Mouse (Mus musculus): ENCODE results near the gene Proser3. TPM values are rescaled to one million over a fixed set of nuclear protein-coding genes. Genes with fewer than 3 reads are reported as not detected.

The Proser3 gene
- polyA plus RNA-seq (2015; fragmentation: Nextera tagmentation; extraction: Ambion mirVana) = 2.0 and 2.7 TPM in 2 replicates

GRCm38 (mm10) chr7:30552102-30553020 lies at the start of gene Proser3, which contains the start of gene Hspb6:
Gene Proser3 (minus strand): TSS chr7:30552299.
Gene Hspb6 (plus strand): TSS chr7:30552178.
- Histone ChIP-seq H3K27me3 (no peaks in the 10 kb centered on the region), H3K4me3 (replicated peaks) (peak within 1 kb of the TSS; percentile 72), H3K36me3 (replicated peaks) (peaks cover 41% of the 10 kb centered on the region), H3K4me1 (replicated peaks) (peaks cover 32% of the 10 kb centered on the region), H3K9me3 (replicated peaks) (no peaks in the 10 kb centered on the region), H3K9ac (peak within 1 kb of the TSS; percentile 91), H3K27ac (replicated peaks) (peak within 1 kb of the TSS; percentile 95), H3K4me2 (peak within 1 kb of the TSS; percentile 97)
- peak; percentile 91 for ATAC-seq (ENCODE audit: insufficient read depth)
- WGBS (ENCODE audit: insufficient replicate concordance) = under 1% methylated on average over 44 of the region's 44 CpGs

GRCm38 (mm10) chr7:30600651-30601050 lies 48.6 kb upstream of the Proser3 start:
- H3K4me1 ChIP-seq (replicated peaks) = peaks cover 11% of the 10 kb centered on the region
- H3K9me3 ChIP-seq (replicated peaks) = no peaks in the 10 kb centered on the region
- H3K4me2 ChIP-seq = peak overlapping the region; percentile 49; the same call in 1 of the 2 replicates
- H3K4me3 ChIP-seq (replicated peaks) = no peak overlapping the region
- no peak for ATAC-seq (ENCODE audit: insufficient read depth)
- H3K27me3 ChIP-seq = peaks cover 6% of the 10 kb centered on the region; the same call in 1 of the 2 replicates
- 72% methylated on average over 7 of the region's 7 CpGs for WGBS (ENCODE audit: insufficient replicate concordance)
- H3K36me3 ChIP-seq (replicated peaks) = no peaks in the 10 kb centered on the region
- no peak overlapping the region for H3K9ac ChIP-seq
- H3K27ac ChIP-seq (replicated peaks) = no peak overlapping the region

- H3K36me3 ChIP-seq (replicated peaks) = no peaks in the 10 kb centered on the region
- no peak overlapping the region for H3K27ac ChIP-seq (replicated peaks)
- WGBS (ENCODE audit: insufficient replicate concordance) = 2% methylated on average over 16 of the region's 16 CpGs
- ATAC-seq (ENCODE audit: insufficient read depth) = peak; percentile 93
- no peak overlapping the region for H3K4me3 ChIP-seq (replicated peaks)
- peaks cover 12% of the 10 kb centered on the region for H3K4me1 ChIP-seq (replicated peaks)
- H3K27me3 ChIP-seq = peaks cover 13% of the 10 kb centered on the region; the same call in 1 of the 2 replicates
- H3K9ac ChIP-seq = no peak overlapping the region
- no peaks in the 10 kb centered on the region for H3K9me3 ChIP-seq (replicated peaks)
- peak overlapping the region; percentile 49 for H3K4me2 ChIP-seq
Measured at GRCm38 (mm10) chr7:30599933-30600353, 47.8 kb upstream of the Proser3 start.

- no peak for ATAC-seq (ENCODE audit: insufficient read depth)
- no peak within 1 kb of the TSS for H3K27ac ChIP-seq (replicated peaks)
- H3K4me2 ChIP-seq = peak within 1 kb of the TSS; percentile 49
- H3K27me3 ChIP-seq = peaks cover 20% of the 10 kb centered on the region; the same call in 1 of the 2 replicates
- peaks cover 23% of the 10 kb centered on the region for H3K4me1 ChIP-seq (replicated peaks)
- no peaks in the 10 kb centered on the region for H3K36me3 ChIP-seq (replicated peaks)
- no peak within 1 kb of the TSS for H3K9ac ChIP-seq
- H3K4me3 ChIP-seq (replicated peaks) = no peak within 1 kb of the TSS
- H3K9me3 ChIP-seq (replicated peaks) = no peaks in the 10 kb centered on the region
- WGBS (ENCODE audit: insufficient replicate concordance) = 87% methylated on average over 12 of the region's 12 CpGs
Measured at GRCm38 (mm10) chr7:30598786-30599185, 46.7 kb upstream of the Proser3 start, which contains the start of gene Zbtb32. Gene Zbtb32 (minus strand): TSS chr7:30598909.

- no peaks in the 10 kb centered on the region for H3K36me3 ChIP-seq (replicated peaks)
- peaks cover 33% of the 10 kb centered on the region for H3K4me1 ChIP-seq (replicated peaks)
- no peak overlapping the region for H3K27ac ChIP-seq (replicated peaks)
- ATAC-seq (ENCODE audit: insufficient read depth) = no peak
- H3K9me3 ChIP-seq (replicated peaks) = no peaks in the 10 kb centered on the region
- H3K9ac ChIP-seq = no peak overlapping the region
- peaks cover 23% of the 10 kb centered on the region for H3K27me3 ChIP-seq
- H3K4me3 ChIP-seq (replicated peaks) = no peak overlapping the region
- H3K4me2 ChIP-seq = no peak overlapping the region
- 56% methylated on average over 5 of the region's 5 CpGs for WGBS (ENCODE audit: insufficient replicate concordance)
Measured at GRCm38 (mm10) chr7:30596811-30597210, 44.7 kb upstream of the Proser3 start.

- no peak for ATAC-seq (ENCODE audit: insufficient read depth)
- WGBS (ENCODE audit: insufficient replicate concordance) = 69% methylated on average over 5 of the region's 5 CpGs
- no peak overlapping the region for H3K4me2 ChIP-seq
- H3K4me1 ChIP-seq (replicated peaks) = peaks cover 35% of the 10 kb centered on the region
- no peak overlapping the region for H3K27ac ChIP-seq (replicated peaks)
- no peaks in the 10 kb centered on the region for H3K9me3 ChIP-seq (replicated peaks)
- no peak overlapping the region for H3K4me3 ChIP-seq (replicated peaks)
- H3K36me3 ChIP-seq (replicated peaks) = no peaks in the 10 kb centered on the region
- peaks cover 23% of the 10 kb centered on the region for H3K27me3 ChIP-seq
- no peak overlapping the region for H3K9ac ChIP-seq
Measured at GRCm38 (mm10) chr7:30596093-30596492, 44.0 kb upstream of the Proser3 start.

- no peak overlapping the region for H3K4me2 ChIP-seq
- ATAC-seq (ENCODE audit: insufficient read depth) = no peak
- no peaks in the 10 kb centered on the region for H3K9me3 ChIP-seq (replicated peaks)
- 33% methylated on average over 4 of the region's 4 CpGs for WGBS (ENCODE audit: insufficient replicate concordance)
- no peaks in the 10 kb centered on the region for H3K36me3 ChIP-seq (replicated peaks)
- H3K9ac ChIP-seq = no peak overlapping the region
- H3K4me1 ChIP-seq (replicated peaks) = peaks cover 41% of the 10 kb centered on the region
- no peak overlapping the region for H3K27ac ChIP-seq (replicated peaks)
- H3K4me3 ChIP-seq (replicated peaks) = no peak overlapping the region
- H3K27me3 ChIP-seq = peaks cover 23% of the 10 kb centered on the region
Measured at GRCm38 (mm10) chr7:30594510-30595024, 42.5 kb upstream of the Proser3 start.

- H3K4me3 ChIP-seq (replicated peaks) = no peak overlapping the region
- H3K27ac ChIP-seq (replicated peaks) = no peak overlapping the region
- peaks cover 23% of the 10 kb centered on the region for H3K27me3 ChIP-seq
- no peak for ATAC-seq (ENCODE audit: insufficient read depth)
- H3K9me3 ChIP-seq (replicated peaks) = no peaks in the 10 kb centered on the region
- H3K36me3 ChIP-seq (replicated peaks) = no peaks in the 10 kb centered on the region
- H3K4me2 ChIP-seq = no peak overlapping the region
- WGBS (ENCODE audit: insufficient replicate concordance) = 47% methylated on average over 10 of the region's 10 CpGs
- H3K9ac ChIP-seq = no peak overlapping the region
- peaks cover 45% of the 10 kb centered on the region for H3K4me1 ChIP-seq (replicated peaks)
Measured at GRCm38 (mm10) chr7:30593579-30594509, 41.7 kb upstream of the Proser3 start.

- Histone ChIP-seq H3K9ac (no peak overlapping the region), H3K9me3 (replicated peaks) (no peaks in the 10 kb centered on the region), H3K36me3 (replicated peaks) (no peaks in the 10 kb centered on the region), H3K27ac (replicated peaks) (no peak overlapping the region), H3K4me3 (replicated peaks) (no peak overlapping the region), H3K4me1 (replicated peaks) (peaks cover 45% of the 10 kb centered on the region), H3K4me2 (no peak overlapping the region), H3K27me3 (peaks cover 23% of the 10 kb centered on the region)
- ATAC-seq (ENCODE audit: insufficient read depth) = no peak
- 43% methylated on average over 5 of the region's 5 CpGs for WGBS (ENCODE audit: insufficient replicate concordance)
Measured at GRCm38 (mm10) chr7:30592772-30593423, 40.8 kb upstream of the Proser3 start.

GRCm38 (mm10) chr7:30591605-30591951 lies 39.5 kb upstream of the Proser3 start:
- H3K27me3 ChIP-seq = peaks cover 20% of the 10 kb centered on the region
- peaks cover 3% of the 10 kb centered on the region for H3K36me3 ChIP-seq (replicated peaks)
- no peaks in the 10 kb centered on the region for H3K9me3 ChIP-seq (replicated peaks)
- no peak for ATAC-seq (ENCODE audit: insufficient read depth)
- H3K4me2 ChIP-seq = no peak overlapping the region
- whole genome bisulfite sequencing (ENCODE audit: insufficient replicate concordance) = 78% methylated on average over 4 of the region's 4 CpGs
- H3K4me1 ChIP-seq (replicated peaks) = peaks cover 58% of the 10 kb centered on the region
- H3K4me3 ChIP-seq (replicated peaks) = no peak overlapping the region
- H3K27ac ChIP-seq (replicated peaks) = no peak overlapping the region
- no peak overlapping the region for H3K9ac ChIP-seq

Data from liver, embryonic 15.5 days (tissue).